Mouse (Mus musculus) kidney, adult 2 months (tissue): ENCODE results near the gene Cs. TPM values are rescaled to one million over a fixed set of nuclear protein-coding genes. Genes with fewer than 3 reads are reported as not detected.

Source experiments
- DNase-seq: peaks from one replicate; pipeline ENCODE4 v3.0.0; 2021
- H3K27ac ChIP-seq: fragments of 200-500 bp; 2 replicates; pipeline ENCODE4 v1.5.1; 2012; ENCODE audit warnings: low read depth, low read length, control low read depth, inconsistent platforms; ENCODE audit not compliant: insufficient read depth
- H3K27me3 ChIP-seq: fragments of 200-500 bp; replicated peaks from 2 replicates; pipeline ENCODE4 v1.6.1; 2012; ENCODE audit warnings: mild to moderate bottlenecking, moderate library complexity, low read length, inconsistent platforms; ENCODE audit not compliant: control insufficient read depth, insufficient read depth
- H3K36me3 ChIP-seq: fragments of 200-500 bp; 2 replicates; pipeline ENCODE4 v1.6.1; 2012; ENCODE audit warnings: mild to moderate bottlenecking, moderate library complexity, low read length, inconsistent platforms; ENCODE audit not compliant: control insufficient read depth, insufficient read depth
- H3K4me1 ChIP-seq: fragments of 200-500 bp; 2 replicates; pipeline ENCODE4 v1.6.1; 2011; ENCODE audit warnings: low read length; ENCODE audit not compliant: control insufficient read depth, insufficient read depth
- H3K4me3 ChIP-seq: fragments of 200-500 bp; 2 replicates; pipeline ENCODE4 v1.5.1; 2011; ENCODE audit warnings: mild to moderate bottlenecking, low read depth, low read length, control low read depth; ENCODE audit not compliant: insufficient read depth
- CTCF ChIP-seq: fragments of 200-500 bp; conservative IDR thresholded peaks from 2 replicates; pipeline ENCODE4 v1.5.1; 2011; ENCODE audit warnings: low read depth, mild to moderate bottlenecking, control low read depth, low read length, moderate library complexity, mixed read lengths; ENCODE audit not compliant: insufficient read depth, insufficient read length
- POLR2A ChIP-seq: fragments of 200-500 bp; IDR thresholded peaks from one replicate; pipeline ENCODE4 v1.6.1; 2011; ENCODE audit warnings: low read depth, low read length, control low read depth
- WGBS: fragments of 180-500 bp; shearing (Covaris S2); methylation state at CpG from one replicate; pipeline ENCODE4 v1.1.7; 2018; 5-methylcytosine and 5-hydroxymethylcytosine counted together
- polyA plus RNA-seq: library from polyadenylated mRNA; depleted of rRNA; stranded (reverse); fragments of >200 nt; gene quantifications from 2 replicates; pipeline ENCODE4 v1.2.3, GENCODE M21; 2012

The Cs gene
- polyA plus RNA-seq, 1 experiment = 273 TPM

GRCm38 (mm10) chr10:128374393-128374792 lies 36.9 kb downstream of the Cs start:
- Histone ChIP-seq H3K4me1 (peaks cover 16% of the 10 kb centered on the region), H3K4me3 (no peak overlapping the region), H3K27ac (no peak overlapping the region), H3K36me3 (no peaks in the 10 kb centered on the region), H3K27me3 (no peaks in the 10 kb centered on the region)
- whole genome bisulfite sequencing = 85% methylated on average over 6 of the region's 6 CpGs
- peak; percentile 46 for TF ChIP-seq CTCF
- TF ChIP-seq POLR2A = no peak
- no peak for DNase-seq

DNA sequence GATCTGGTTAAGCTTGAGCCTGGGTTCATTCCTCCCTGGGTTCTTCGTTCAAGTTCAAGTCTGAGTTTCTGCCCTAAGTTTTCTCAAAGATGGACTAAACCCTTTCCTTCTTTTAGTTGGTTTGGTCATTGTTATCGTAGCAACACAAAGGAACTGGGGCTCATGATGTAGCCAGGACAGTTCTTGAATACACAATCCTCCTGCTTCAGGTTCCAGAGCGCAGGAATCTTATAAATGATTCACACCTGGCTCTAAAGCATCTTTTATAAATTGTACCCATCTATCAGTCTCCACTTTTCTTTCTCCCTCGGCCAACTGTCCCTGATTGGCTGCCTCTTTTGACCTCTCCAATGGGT lies 38.5 kb downstream of the Cs start:
- Histone ChIP-seq H3K27ac (peak overlapping the region; percentile 90; the same call in 1 of the 2 replicates), H3K36me3 (no peaks in the 10 kb centered on the region), H3K27me3 (no peaks in the 10 kb centered on the region), H3K4me3 (peak overlapping the region; percentile 73; the same call in 1 of the 2 replicates), H3K4me1 (peaks cover 12% of the 10 kb centered on the region)
- DNase-seq = no peak
- TF ChIP-seq POLR2A (no peak), CTCF (no peak)
- WGBS = 52% methylated on average over 4 of the region's 4 CpGs

GRCm38 (mm10) chr10:128376455-128377211 lies 39.1 kb downstream of the Cs start, which contains the start of gene Ankrd52:
Ankrd52 (plus strand) TSS chr10:128377115.
- H3K4me3 ChIP-seq = peak within 1 kb of the TSS; percentile 90
- H3K4me1 ChIP-seq = peaks cover 12% of the 10 kb centered on the region
- DNase-seq = peak; percentile 89
- H3K36me3 ChIP-seq = no peaks in the 10 kb centered on the region
- peak within 1 kb of the TSS; percentile 90 for H3K27ac ChIP-seq
- no peaks in the 10 kb centered on the region for H3K27me3 ChIP-seq
- WGBS = under 1% methylated on average over 70 of the region's 73 CpGs
- peak; percentile 19 for TF ChIP-seq POLR2A
- peak; percentile 49 for TF ChIP-seq CTCF

DNA sequence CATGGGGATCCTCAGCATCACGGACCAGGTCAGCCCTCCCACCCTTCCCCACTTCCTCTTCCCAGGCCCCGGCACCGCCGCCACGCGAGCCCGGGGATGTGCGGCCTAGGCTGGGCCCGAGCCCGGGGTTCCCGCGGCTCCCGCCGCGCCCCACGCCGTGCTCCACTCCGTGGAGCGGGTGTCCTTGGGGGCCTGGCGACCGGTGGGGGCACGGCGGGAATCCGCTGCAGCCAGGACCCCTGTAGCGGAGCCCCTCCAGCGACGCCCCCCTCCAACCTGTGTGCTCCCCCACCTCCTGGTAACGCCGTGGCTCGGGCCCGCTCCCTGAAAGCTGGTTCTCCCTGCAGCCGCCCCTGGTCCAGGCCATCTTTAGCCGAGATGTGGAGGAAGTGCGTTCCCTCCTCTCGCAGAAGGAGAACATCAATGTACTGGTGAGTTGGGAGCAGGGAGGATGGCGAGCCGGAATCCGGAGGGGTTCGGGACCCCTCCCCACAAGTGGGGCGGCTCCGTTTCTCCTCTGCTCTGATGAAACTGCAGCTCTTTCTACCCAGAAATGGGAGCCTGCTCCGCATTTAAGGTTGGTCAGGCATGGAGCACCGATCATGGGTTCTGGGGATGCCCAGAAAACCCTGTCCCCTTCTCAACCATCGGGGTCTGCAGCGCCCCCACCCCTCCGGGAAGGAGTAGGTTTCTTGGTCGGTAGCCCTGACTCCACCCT lies 39.8 kb downstream of the Cs start:
- TF ChIP-seq CTCF (no peak), POLR2A (no peak)
- peaks cover 12% of the 10 kb centered on the region for H3K4me1 ChIP-seq
- WGBS = under 1% methylated on average over 47 of the region's 47 CpGs
- H3K36me3 ChIP-seq = peaks cover 2% of the 10 kb centered on the region; the same call in 1 of the 2 replicates
- peak overlapping the region; percentile 90 for H3K4me3 ChIP-seq
- 0 out of 2 replicates have a peak overlapping the region, but pooled peaks have one; percentile 26 for H3K27ac ChIP-seq
- no peaks in the 10 kb centered on the region for H3K27me3 ChIP-seq
- DNase-seq = no peak

- Histone ChIP-seq H3K27me3 (no peaks in the 10 kb centered on the region), H3K4me3 (peak overlapping the region; percentile 90), H3K27ac (no peak overlapping the region), H3K4me1 (peaks cover 12% of the 10 kb centered on the region), H3K36me3 (peaks cover 2% of the 10 kb centered on the region; the same call in 1 of the 2 replicates)
- no peak for TF ChIP-seq POLR2A
- no peak for TF ChIP-seq CTCF
- DNase-seq = no peak
- WGBS = 59% methylated on average over 14 of the region's 14 CpGs
Observed at GRCm38 (mm10) chr10:128377940-128378448, 40.5 kb downstream of the Cs start.

DNA sequence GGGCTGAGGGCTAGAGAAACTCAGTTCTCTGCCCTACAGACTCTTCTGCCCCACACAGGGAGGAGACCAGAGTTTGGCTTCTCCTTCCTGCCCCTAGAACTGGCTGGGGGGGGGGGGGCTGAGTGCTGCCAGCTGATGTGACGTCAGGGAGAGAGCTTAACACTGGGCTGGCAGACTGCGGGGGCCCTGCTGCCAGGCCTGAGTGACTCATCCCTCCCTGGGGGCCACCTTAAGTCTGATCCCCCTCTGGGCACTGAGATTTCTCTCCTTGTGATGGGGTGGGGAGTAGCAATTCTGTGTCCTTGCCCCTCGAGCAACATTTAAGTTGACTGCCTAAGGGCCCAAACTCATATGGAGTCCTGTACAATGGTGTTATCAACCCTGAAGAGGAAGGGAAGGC lies 40.9 kb downstream of the Cs start:
- WGBS = 65% methylated on average over 3 of the region's 3 CpGs
- Histone ChIP-seq H3K4me3 (no peak overlapping the region), H3K27me3 (no peaks in the 10 kb centered on the region), H3K27ac (no peak overlapping the region), H3K4me1 (peaks cover 12% of the 10 kb centered on the region), H3K36me3 (peaks cover 2% of the 10 kb centered on the region; the same call in 1 of the 2 replicates)
- TF ChIP-seq CTCF = no peak
- no peak for TF ChIP-seq POLR2A
- no peak for DNase-seq

DNA sequence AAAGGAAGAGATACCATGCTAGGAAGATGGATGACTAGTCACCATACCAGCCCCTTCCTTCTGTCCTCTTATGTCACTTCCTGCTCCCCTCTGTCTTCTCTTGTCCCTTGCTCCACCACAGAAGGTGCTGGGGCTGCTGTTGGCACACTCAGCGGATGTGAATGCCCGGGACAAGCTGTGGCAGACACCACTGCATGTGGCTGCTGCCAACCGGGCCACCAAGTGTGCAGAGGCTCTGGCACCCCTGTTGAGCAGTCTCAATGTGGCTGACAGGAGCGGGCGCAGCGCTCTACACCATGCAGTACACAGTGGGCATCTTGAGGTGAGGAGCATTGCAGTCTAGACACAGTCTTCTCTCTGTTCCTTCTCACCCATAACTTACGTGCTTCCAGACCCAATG lies 41.7 kb downstream of the Cs start:
- Histone ChIP-seq H3K27me3 (no peaks in the 10 kb centered on the region), H3K36me3 (peaks cover 2% of the 10 kb centered on the region), H3K4me3 (no peak overlapping the region), H3K27ac (no peak overlapping the region), H3K4me1 (peaks cover 12% of the 10 kb centered on the region)
- TF ChIP-seq CTCF = no peak
- TF ChIP-seq POLR2A = no peak
- no peak for DNase-seq
- WGBS = 97% methylated on average over 7 of the region's 7 CpGs
